23 mouse cellular contexts compared by ENCODE assay signal in the genomic region with DNA sequence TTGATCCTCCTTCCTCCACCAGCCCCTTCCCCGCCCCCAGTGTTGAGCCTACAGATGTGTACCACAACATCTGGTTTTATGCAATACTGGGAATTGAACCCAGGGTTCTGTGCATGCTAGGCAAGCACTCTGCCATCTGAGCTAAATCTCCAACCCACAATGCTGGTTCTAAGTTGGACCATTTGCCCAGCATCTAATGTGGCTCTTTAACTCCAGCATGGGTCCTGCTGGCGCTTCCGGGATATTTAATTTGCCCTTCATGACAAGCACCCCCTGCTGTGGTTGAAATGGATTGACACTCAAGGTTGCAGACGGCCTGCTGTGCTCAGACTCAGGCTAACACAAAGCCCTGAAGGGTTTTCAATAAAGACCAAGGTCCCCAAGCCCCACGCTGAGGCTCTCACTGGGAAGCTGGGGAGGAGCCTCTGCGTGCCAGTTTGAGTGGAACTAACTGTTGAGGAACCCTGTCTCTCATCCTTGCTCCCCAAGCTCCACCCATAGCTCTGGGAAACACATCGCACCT.
"Had no signal": no experiment of that assay in that cellular context is flagged by ENCODE, and none has a peak within 500 bp of the region (broad histone marks: within the 10 kb centered on the region; RNA-seq: fewer than 3 reads in every experiment).

No protein-coding gene starts in this region.

- H3K27ac ChIP-seq: kidney, postnatal 0 days; layer of hippocampus, adult 2 months; limb, embryonic 13.5 days; liver, embryonic 12.5 days; liver, embryonic 15.5 days; lung, embryonic 15.5 days; midbrain, embryonic 13.5 days; neural tube, embryonic 13.5 days; stomach, embryonic 15.5 days had no signal

- H3K9me3 ChIP-seq: limb, embryonic 10.5 days; limb, embryonic 13.5 days; liver, embryonic 12.5 days; liver, embryonic 15.5 days; lung, embryonic 15.5 days; midbrain, embryonic 10.5 days; midbrain, embryonic 13.5 days; neural tube, embryonic 13.5 days; stomach, embryonic 15.5 days had no signal

- H3K36me3 ChIP-seq: limb, embryonic 10.5 days; limb, embryonic 13.5 days; liver, embryonic 12.5 days; liver, embryonic 15.5 days; lung, embryonic 15.5 days; midbrain, embryonic 10.5 days; stomach, embryonic 15.5 days had no signal

- H3K4me2 ChIP-seq: limb, embryonic 13.5 days; liver, embryonic 12.5 days; liver, embryonic 15.5 days; lung, embryonic 15.5 days; midbrain, embryonic 13.5 days; neural tube, embryonic 13.5 days; stomach, embryonic 15.5 days had no signal

- H3K9ac ChIP-seq: limb, embryonic 13.5 days; liver, embryonic 12.5 days; liver, embryonic 15.5 days; lung, embryonic 15.5 days; midbrain, embryonic 13.5 days; neural tube, embryonic 13.5 days; stomach, embryonic 15.5 days had no signal

- H3K4me1 ChIP-seq: neural tube, embryonic 13.5 days; stomach, embryonic 15.5 days had no signal

- H3K4me3 ChIP-seq: layer of hippocampus, adult 2 months; limb, embryonic 10.5 days; limb, embryonic 13.5 days; liver, embryonic 12.5 days; liver, embryonic 15.5 days; lung, embryonic 15.5 days; midbrain, embryonic 10.5 days; midbrain, embryonic 13.5 days; myocyte; neural tube, embryonic 13.5 days; stomach, embryonic 15.5 days had no signal

- DNase-seq: kidney, postnatal 25 days; layer of hippocampus, adult 9-11 months; liver; lung, adult 18-20 months; lung, postnatal 14 days; lung, postnatal 4 days; retina, postnatal 1 day; right cerebral cortex, postnatal 25 days; spleen, adult 18-20 months; thymus, postnatal 25 days had no signal

- H3K27me3 ChIP-seq: limb, embryonic 13.5 days; liver, embryonic 15.5 days; lung, embryonic 15.5 days; midbrain, embryonic 13.5 days; neural tube, embryonic 13.5 days; stomach, embryonic 15.5 days had no signal

- ATAC-seq: midbrain, embryonic 13.5 days; midbrain, embryonic 16.5 days had no signal
